Mouse (Mus musculus) CD8-positive naive resting alpha-beta T cell, adult 2 months (primary cell): ENCODE measurements around the gene Gm29609.

ENCODE experiments used
- DNase-seq, 2 experiments: peaks; one replicate each; pipeline ENCODE4 v3.0.0; 2022; ENCODE audit warnings: low read depth in 2 of 2, low spot score in 2 of 2

The Gm29609 gene

DNA sequence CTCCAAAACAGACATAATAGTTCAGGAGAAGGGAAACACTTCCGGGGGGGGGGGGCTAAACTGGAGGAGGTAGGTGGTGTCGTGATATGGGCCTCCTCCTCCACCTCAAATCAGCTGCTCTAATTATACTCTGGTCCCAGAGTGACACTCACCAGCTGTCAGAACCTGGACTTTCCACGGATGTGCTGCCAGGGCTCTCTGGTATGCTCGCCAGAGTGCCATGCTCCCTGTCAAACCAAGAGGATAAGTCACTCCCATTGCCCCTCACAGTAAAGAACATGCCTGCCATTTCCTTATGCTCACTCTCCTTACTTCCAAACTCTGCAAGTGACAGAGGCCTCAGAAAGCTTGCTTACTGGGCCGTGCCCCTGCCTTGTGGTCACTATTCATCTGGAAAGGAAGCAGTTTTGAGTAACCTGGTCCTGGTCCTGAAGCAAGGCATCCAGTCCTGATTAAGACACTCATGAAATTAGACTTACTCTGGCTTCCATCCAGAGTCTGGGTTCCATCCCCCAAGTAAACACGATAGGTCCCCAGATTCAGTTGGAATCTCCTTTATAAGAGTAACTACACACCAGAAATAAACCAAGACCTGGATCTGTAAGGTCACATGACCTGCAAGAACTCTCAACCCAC, 26.1 kb downstream of the Gm29609 start:
- DNase-seq = no peak

DNA sequence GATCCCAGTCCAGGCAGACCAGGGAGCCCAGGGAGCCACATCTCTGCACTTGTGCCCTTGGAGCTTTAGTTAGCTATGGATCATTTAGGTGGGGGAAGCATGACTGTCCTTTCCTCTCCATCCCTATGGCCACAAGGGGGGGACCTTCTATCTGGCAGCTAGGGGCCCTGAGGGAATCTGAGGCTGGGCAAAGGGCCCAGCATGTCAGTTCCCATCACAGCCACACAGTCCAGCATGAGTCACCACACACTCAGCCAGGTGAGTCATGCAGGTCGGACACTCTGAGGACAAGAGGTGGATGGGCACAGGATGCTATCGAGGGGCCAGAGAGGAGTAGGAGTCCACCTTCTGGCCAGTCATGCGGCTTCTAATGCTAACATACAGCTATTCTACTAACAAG, 28.0 kb downstream of the Gm29609 start:
- DNase-seq = no peak

DNA sequence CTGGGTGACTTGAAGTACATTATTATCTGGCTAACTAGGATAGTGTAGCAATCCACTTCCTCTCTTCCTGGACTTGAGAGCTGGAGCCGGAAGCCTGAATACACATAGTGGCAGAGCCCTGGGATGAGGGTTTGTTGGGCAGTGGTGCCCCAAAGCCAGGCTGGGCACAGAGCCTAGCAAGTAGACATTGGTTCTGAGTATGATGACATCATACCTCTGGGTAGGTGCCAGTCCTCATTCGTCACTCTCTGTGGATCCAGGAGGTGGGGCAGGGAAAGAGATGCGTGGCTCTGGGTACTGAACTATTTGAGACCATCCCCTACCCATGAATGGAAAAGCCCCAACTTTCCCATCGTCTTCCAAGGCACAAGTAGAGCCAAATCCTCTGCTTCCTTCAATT, 29.9 kb downstream of the Gm29609 start:
- no peak for DNase-seq

DNA sequence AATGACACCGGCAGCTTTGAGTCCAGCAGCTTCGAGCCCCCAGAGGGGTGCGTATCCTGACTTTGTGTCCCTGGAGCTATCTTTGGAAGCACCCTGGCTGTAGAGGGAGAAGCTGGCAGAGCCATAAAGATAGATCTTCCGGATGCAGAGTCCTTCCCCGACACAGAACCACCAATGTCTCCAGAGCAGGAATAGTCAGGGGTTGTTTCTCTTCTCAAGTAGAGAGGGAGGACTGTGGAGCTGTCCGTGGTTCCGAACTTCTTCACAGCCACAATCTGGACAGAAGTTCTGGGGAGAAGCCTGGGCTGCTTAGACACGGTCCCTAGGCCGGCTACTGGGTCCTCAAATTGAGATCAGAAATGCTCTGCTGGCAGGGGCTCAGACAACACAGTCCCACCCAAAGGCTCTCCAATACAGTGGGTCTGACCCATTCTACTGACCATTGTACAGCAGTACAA, 40.7 kb downstream of the Gm29609 start:
- DNase-seq = no peak

DNA sequence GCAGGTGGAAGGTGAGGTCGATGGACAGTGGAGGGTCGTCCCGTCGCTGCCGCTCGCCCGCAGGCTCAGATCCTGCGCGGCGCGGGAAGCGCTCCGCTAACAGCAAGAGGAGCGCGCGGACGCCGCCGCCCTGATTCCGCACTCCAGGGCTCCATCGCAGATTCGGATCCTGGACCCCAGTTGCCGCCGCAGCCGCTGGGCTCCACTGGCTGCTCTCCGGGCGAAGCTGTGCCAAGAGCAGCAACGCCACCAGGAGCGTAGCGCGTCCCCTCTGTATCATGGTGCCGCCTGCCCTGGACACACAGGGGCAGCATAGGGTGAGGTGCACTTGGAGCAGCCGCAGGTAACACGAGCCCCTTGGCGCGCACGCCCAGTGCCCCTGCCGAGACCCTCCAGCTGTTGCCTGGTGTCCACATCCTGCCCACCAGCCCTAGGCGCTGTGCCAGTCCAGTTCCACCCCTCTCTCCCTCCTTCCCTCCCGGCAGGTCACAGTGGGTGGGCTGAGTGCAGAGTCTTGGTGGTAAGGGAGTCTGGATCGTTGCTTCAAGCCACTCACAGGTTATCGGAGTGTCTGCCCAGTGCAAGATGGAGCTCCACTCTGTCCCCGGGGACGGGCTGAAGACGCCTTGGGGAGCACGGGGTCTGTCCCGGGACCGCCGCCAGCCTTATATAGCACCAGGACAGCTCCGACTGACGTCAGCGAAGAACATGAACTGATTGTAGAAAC, 41.3 kb downstream of the Gm29609 start, which contains the start of gene Ucn:
Ucn (minus strand) TSS at position 589 of the 727 bp plus-strand sequence.
- no peak for DNase-seq

DNA sequence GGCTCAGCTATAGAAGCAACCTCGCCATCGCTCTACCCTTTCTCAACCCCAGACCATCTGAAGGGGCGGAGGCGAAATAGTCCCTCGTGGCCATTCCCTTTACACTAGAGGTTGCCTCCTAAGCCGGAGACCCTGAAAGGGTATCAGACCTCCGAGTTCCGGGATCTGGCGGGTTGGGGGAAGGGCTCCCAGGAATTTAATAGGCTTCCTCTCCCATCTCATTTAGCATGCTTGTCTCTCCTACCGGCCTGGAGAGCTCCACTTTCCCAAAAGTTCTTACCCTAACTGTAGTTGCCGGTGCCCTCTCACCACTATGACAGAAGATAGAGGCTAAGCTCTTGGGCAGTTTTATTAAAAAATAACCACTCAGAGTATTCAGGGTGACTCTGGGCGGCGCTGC, 42.1 kb downstream of the Gm29609 start:
- DNase-seq = no peak

DNA sequence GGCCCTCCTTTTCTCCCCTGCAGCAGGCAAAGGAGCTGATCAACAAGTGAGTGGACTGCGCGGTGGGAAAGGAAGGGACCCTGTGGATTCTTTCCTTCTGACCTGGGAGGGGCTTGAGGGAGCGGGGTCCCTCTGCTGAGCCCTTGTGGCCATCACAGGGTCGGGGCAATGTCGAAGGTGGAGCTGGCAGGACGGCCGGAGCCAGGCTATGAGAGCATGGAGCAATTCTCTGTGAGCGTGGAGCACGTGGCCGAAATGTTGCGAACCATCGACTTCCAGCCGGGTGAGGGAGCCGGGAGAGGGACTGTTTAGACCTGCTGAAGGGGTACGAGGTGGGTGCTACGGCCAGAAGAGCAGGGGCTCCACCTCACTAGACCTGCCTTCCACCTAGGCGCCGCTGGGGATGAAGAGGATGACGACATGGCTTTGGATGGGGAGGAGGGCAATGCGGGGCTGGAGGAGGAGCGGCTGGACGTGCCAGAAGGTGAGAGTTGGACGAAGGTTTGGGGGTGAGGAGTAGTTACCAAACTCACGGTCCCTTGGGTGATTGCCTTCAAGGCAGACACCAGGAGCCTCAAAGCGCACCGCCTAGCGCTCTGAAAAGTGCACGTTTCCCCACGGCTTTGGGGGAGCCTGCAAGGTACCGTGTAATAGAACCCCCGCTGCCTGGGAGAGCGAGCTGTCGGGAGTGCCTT, 42.8 kb downstream of the Gm29609 start:
- DNase-seq = no peak

DNA sequence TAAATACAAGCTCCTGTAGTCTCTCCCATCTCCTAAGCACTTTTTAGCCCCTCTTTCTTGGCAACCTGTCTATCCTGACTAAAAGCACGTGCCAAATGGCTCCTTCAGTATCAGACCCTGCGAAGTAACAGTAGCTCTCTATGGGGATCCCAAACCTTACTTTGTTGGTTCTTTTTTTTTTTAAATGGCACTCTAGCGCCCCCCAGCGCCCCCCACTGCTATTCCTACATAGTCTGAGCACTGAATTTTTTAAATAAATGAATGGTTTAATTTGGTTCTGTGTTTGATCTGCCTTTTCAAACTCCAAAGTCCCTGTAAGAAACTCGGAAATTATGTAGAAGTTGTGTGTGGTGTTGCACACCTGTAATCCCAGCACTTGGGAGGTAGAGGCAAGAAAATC, 53.7 kb downstream of the Gm29609 start:
- DNase-seq = no peak

DNA sequence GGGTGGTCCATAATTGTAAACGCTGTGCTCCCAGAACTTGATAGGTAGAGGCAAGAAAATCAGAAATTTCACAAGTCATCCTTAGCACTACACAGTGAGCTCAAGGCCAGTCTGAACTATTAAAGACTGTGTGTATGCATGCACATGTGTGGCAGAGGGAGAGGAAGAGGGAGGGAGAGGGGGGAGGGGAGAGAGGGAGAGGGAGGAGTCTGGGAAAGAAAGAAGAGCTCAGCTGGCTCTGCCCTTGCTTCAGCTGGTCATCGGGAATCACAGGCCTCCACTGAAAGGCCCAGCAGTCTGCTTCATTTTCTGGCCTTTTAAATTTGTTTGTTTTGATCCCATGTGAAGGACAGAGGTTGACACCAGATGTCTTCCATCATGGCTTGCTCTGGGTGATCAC, 56.2 kb downstream of the Gm29609 start:
- DNase-seq = no peak

DNA sequence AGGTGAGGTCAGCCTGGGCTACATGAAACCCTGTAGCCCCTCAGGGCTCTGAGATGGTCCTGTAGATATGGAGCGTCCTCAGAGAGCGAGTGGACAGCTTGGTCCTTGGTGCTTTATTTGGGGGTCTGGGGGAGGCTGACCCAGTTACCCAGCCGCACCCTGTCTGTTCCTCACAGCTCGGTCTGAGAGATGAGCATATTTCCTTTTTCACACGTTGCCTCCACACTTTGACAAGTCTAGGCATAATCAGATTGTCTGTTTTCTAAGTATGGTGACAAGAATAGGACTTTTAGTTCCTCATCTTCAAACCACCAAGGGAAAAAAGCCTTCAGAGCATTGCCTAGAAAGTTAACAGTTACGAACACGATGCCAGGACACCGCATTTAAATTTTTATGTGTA, 58.6 kb downstream of the Gm29609 start:
- no peak for DNase-seq

DNA sequence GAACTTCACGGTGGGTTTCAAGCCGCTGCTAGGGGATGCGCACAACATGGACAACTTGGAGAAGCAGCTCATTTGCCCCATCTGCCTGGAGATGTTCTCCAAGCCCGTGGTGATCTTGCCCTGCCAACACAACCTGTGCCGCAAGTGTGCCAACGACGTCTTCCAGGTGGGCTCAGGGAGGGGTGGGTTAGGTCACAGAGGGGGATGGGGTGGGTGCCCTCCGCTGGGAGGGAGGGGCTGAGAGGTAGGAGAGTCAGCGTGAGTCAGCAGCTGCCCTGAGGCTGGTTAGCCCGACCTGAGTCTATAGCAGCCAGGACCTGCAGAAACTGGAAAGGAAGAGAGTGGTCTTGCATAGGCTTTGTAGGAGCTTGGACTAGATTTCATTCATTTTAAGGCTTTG, 62.8 kb downstream of the Gm29609 start:
- no peak for DNase-seq

DNA sequence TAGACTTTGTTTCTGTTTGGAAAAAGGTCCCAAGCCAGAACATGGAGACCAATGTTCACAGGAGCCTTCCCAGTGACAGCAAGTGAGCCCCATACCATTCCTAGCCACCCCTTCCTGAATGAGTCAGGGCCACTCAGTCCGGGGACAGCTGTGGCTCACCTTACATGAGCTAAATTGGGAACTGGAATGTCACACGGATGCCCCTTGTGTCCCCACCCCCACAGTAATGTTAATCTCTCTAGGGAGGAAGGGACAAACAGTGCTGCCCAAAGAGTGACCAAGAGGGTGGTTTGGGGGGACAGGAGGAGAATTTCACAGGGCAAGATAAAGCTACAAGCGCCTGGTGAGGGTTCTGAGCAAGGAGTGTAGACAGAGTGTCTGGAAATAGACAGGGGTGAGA, 63.4 kb downstream of the Gm29609 start, which contains the start of gene Trim54:
Trim54 (plus strand) TSS at position 359 of the 400 bp plus-strand sequence.
- no peak for DNase-seq

DNA sequence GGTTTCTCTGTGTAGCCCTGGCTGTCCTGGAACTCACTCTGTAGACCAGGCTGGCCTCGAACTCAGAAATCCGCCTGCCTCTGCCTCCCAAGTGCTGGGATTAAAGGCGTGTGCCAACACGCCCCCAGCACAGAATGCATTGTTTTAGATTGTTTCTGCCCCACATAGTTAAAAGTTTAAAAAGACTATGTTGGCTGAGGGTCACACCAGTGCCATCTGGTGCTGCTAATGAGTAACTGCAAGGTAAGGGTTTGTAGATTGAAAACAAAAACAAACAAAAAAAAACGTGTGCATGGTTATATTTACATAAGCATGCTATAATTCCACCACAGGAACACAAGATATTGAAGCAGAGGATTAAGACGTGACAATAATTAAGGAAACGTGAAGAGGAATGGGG, 68.9 kb downstream of the Gm29609 start:
- DNase-seq = peak in 1 of 2 experiments; percentile 15

DNA sequence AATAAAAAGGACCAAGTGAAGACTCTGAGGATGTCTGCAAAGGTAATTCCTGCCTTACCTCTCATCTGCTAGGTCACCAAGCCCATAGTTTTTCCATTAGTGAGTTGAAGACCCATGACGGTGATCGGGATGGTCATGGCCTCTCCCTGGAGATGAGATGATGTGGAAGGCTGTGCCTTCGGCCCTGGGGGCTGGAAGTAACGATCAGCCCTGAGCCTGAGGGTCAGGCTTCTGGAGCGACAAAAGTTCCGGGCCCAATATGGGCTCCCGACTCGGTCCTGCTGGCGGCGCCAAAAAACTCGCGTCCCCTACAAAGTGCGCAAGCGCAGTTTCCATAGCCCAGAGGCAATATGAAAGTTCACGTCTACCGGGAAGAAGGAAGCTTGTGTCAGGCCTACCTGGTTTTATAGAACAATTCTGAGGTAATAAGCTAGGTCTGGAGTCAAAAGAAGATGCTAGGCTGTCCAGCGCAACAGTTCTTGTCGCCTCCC, 71.7 kb downstream of the Gm29609 start, which contains the start of gene Slc30a3:
Slc30a3 (minus strand) TSS at position 238 of the 491 bp plus-strand sequence.
- DNase-seq = no peak

DNA sequence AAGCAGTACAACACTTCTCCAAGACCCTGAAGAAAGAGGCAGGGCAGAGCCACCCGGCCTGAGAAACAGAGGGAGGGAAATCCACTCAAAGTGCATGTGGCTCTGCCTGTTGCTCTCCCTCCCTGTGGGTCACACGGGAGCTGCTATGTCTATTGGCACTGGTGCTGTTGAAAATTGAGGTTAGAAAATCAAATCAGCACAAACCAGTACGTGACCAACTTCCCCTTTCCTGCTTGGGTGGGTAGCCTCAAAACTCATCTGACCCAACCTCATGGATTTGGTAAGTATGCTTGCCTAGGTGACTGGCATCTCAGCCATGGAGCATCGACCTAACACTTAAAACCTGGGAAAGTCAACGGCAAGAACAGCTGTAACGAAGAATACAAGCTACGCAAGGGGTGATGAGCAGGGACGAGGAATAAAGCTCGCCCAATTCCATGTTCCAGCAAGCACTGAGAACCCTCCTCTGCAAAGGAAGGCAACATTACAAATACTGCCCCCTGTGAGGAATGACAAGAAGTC, 73.8 kb downstream of the Gm29609 start, which contains the start of gene Dnajc5g:
Dnajc5g (plus strand) TSS at position 472 of the 522 bp plus-strand sequence.
- DNase-seq = no peak

DNA sequence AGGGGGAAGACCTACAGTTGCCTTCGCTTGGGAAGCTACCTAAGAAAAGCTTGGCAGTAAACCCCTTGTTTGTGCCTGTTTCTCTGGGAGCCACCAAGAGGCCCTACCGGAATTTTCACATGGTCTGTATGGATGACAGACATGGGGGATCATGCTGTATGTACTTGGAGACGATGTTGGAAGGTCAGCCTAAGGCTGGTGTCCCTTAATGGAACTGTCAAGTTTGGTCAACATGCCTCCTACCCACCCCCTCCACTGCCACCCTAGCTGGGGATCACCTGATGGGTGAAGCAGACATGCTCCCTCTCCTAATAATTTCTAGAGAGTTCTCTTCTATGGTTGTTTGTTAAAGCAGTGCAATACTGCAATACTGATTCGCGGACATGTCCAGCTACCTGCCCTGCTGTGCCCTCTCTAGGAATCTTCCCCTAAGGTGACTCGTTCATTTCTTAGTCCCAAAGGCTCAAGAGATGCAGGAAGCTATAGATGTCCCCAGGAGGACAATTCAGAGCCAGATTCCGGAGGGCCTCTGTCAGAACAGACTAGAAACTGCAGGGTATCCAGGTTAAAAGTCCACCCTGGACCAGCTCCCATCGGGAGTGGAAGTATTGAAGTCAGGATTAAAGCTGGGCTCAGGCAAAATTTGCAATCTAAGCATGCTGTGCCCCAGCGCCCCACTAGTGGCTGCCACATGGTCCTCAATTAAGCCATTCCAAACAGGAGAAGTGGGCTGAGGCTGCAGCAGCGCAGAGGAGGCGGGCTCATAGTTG, 83.8 kb downstream of the Gm29609 start:
- no peak for DNase-seq

DNA sequence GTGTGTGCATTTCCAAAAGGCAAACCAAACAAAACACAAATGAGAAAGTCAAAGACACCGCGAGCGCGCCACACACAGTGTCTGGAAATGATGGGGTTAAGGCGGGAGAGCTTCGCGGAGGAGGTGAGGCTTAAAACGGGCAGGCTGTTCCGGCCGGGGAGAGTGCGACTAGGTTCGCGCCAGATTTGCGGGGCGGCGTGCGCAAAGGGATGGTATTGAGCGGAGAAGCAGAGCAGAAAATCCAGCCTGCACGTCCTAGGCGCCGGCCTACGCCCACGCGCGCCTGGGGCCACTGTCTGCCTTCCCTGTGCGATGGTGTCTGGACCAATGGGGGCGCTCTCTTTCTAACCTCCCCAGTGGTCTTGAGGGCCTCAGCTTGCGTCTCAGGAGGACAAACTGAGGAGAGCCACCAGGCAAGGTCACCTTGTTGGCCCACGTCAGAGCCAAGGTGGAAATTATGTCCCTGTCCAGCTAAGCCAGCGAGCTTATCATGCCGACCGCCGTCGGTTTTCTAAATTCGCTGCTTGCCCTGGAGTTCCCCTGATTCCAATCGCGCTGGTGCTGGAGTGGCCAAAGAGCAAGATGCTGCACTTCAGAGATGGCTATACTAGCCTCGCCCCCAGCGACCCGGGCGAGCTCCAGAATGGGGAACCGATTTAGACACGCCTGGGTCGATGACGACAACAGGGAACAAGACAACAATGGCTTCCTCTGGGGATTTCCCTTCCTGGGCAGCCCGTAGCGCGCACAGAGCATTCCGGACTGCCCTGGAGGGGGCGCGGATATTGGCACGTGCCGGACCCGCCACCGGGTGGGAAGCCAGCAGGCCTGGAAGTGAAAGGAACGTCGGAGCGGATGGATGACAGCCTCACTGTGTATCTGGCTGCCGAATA, 84.7 kb downstream of the Gm29609 start:
- DNase-seq = peak; percentile 47 to 57
